Mouse (Mus musculus) spleen, adult 2 months (tissue): Measurements from ENCODE around the gene Ddx55. TPM values are rescaled to one million over a fixed set of nuclear protein-coding genes. Genes with fewer than 3 reads are reported as not detected.

ENCODE experiments used
- DNase-seq, 2 experiments: peaks; one replicate each; pipeline versions ENCODE4 v3.0.0 to v3.0.0-alpha.2; 2012 to 2021; ENCODE audit warnings: low spot score in 2 of 2, low read depth in 1 of 2
- H3K27ac ChIP-seq: fragments of 200-500 bp; 2 replicates; pipeline ENCODE4 v1.5.1; 2012; ENCODE audit warnings: low read length, inconsistent platforms; ENCODE audit not compliant: insufficient read depth
- H3K27me3 ChIP-seq: fragments of 200-500 bp; 2 replicates; pipeline ENCODE4 v1.6.1; 2012; ENCODE audit warnings: mild to moderate bottlenecking, moderate library complexity, low read length, inconsistent platforms; ENCODE audit not compliant: control insufficient read depth, insufficient read depth
- H3K36me3 ChIP-seq: fragments of 200-500 bp; 2 replicates; pipeline ENCODE4 v1.6.1; 2012; ENCODE audit warnings: mild to moderate bottlenecking, low read length, inconsistent platforms; ENCODE audit not compliant: control insufficient read depth, insufficient read depth
- H3K4me1 ChIP-seq: fragments of 200-500 bp; 2 replicates; pipeline ENCODE4 v1.6.1; 2011; ENCODE audit warnings: inconsistent platforms; ENCODE audit not compliant: control insufficient read depth, insufficient read depth, insufficient read length
- H3K4me3 ChIP-seq: fragments of 200-500 bp; 2 replicates; pipeline ENCODE4 v1.5.1; 2011; ENCODE audit warnings: mild to moderate bottlenecking, inconsistent platforms; ENCODE audit not compliant: insufficient read depth, insufficient read length; ENCODE audit errors: extremely low read depth
- CTCF ChIP-seq: fragments of 200-500 bp; IDR thresholded peaks from 2 replicates; pipeline ENCODE4 v1.5.1; 2011; ENCODE audit warnings: mild to moderate bottlenecking, inconsistent platforms; ENCODE audit not compliant: insufficient read depth, insufficient read length, insufficient replicate concordance; ENCODE audit errors: extremely low read depth
- POLR2A ChIP-seq: fragments of 200-500 bp; IDR thresholded peaks from 2 replicates; pipeline ENCODE4 v1.6.1; 2011; ENCODE audit warnings: low read depth, low read length, inconsistent platforms
- WGBS: fragments of 180-500 bp; shearing (Covaris S2); methylation state at CpG from one replicate; pipeline ENCODE4 v1.1.7; 2018; 5-methylcytosine and 5-hydroxymethylcytosine counted together
- polyA plus RNA-seq: library from polyadenylated mRNA; depleted of rRNA; stranded (reverse); fragments of >200 nt; gene quantifications from 2 replicates; pipeline ENCODE4 v1.2.3, GENCODE M21; 2012; rRNA removed

Ddx55 gene
- 17.0 and 19.1 TPM in 2 replicates for polyA plus RNA-seq

GRCm38 (mm10) chr5:124552558-124553307 lies at the start of gene Ddx55:
Ddx55 (plus strand) TSS chr5:124552864.
- peaks cover 2% of the 10 kb centered on the region; the same call in 1 of the 2 replicates for H3K4me1 ChIP-seq
- H3K4me3 ChIP-seq: peak within 1 kb of the TSS; percentile 95
- peak; percentile 10; the same call in 1 of the 2 replicates for TF ChIP-seq CTCF
- peak; percentile 78 for TF ChIP-seq POLR2A
- WGBS: under 1% methylated on average over 66 of the region's 66 CpGs
- H3K27me3 ChIP-seq: no peaks in the 10 kb centered on the region
- peak within 1 kb of the TSS; percentile 89 for H3K27ac ChIP-seq
- H3K36me3 ChIP-seq: peaks cover 29% of the 10 kb centered on the region
- peak; percentile 89 to 90 for DNase-seq

GRCm38 (mm10) chr5:124503742-124504141 lies 48.9 kb upstream of the Ddx55 start:
- Histone ChIP-seq H3K4me3 (no peak overlapping the region), H3K27me3 (no peaks in the 10 kb centered on the region), H3K27ac (no peak overlapping the region), H3K36me3 (no peaks in the 10 kb centered on the region), H3K4me1 (peaks cover 5% of the 10 kb centered on the region; the same call in 1 of the 2 replicates)
- DNase-seq: no peak
- WGBS: 90% methylated on average over 14 of the region's 14 CpGs
- no peak for TF ChIP-seq POLR2A
- no peak for TF ChIP-seq CTCF

- TF ChIP-seq CTCF: no peak
- TF ChIP-seq POLR2A: no peak
Observed at GRCm38 (mm10) chr5:124505235-124505634, 47.4 kb upstream of the Ddx55 start.

GRCm38 (mm10) chr5:124506731-124507359 lies 45.8 kb upstream of the Ddx55 start:
- Histone ChIP-seq H3K27me3 (no peaks in the 10 kb centered on the region), H3K4me1 (no peaks in the 10 kb centered on the region), H3K36me3 (no peaks in the 10 kb centered on the region), H3K4me3 (no peak overlapping the region), H3K27ac (no peak overlapping the region)
- TF ChIP-seq CTCF: no peak
- TF ChIP-seq POLR2A: no peak
- no peak for DNase-seq
- 64% methylated on average over 10 of the region's 10 CpGs for WGBS

More at GRCm38 (mm10) chr5:124505235-124505634, 47.4 kb upstream of the Ddx55 start:
- 90% methylated on average over 4 of the region's 4 CpGs for WGBS
- no peaks in the 10 kb centered on the region for H3K36me3 ChIP-seq
- peaks cover 5% of the 10 kb centered on the region; the same call in 1 of the 2 replicates for H3K4me1 ChIP-seq
- DNase-seq: no peak
- no peaks in the 10 kb centered on the region for H3K27me3 ChIP-seq
- no peak overlapping the region for H3K4me3 ChIP-seq
- H3K27ac ChIP-seq: no peak overlapping the region

GRCm38 (mm10) chr5:124509200-124509599 lies 43.5 kb upstream of the Ddx55 start:
- no peak overlapping the region for H3K27ac ChIP-seq
- no peaks in the 10 kb centered on the region for H3K27me3 ChIP-seq
- H3K36me3 ChIP-seq: no peaks in the 10 kb centered on the region
- TF ChIP-seq CTCF: no peak
- no peak for TF ChIP-seq POLR2A
- H3K4me1 ChIP-seq: no peaks in the 10 kb centered on the region
- DNase-seq: no peak
- WGBS: 88% methylated on average over 6 of the region's 6 CpGs
- no peak overlapping the region for H3K4me3 ChIP-seq

- TF ChIP-seq CTCF (no peak), POLR2A (no peak)
- Histone ChIP-seq H3K27ac (no peak overlapping the region), H3K36me3 (no peaks in the 10 kb centered on the region), H3K4me1 (no peaks in the 10 kb centered on the region), H3K27me3 (no peaks in the 10 kb centered on the region), H3K4me3 (no peak overlapping the region)
- 83% methylated on average over 12 of the region's 12 CpGs for WGBS
- DNase-seq: no peak
Observed at GRCm38 (mm10) chr5:124509742-124510237, 42.9 kb upstream of the Ddx55 start.
